Mouse (Mus musculus) 3T3-L1 (cell line): Measurements from ENCODE around the gene Wdr1.

ENCODE experiments used
- DNase-seq: peaks from one replicate; pipeline ENCODE4 v3.0.0-alpha.2; 2015; ENCODE audit warnings: low read depth, low spot score

Gene Wdr1

GRCm38 (mm10) chr5:38544423-38545415, 18.3 kb downstream of the Wdr1 start:
- DNase-seq, result peak; percentile 93

- no peak for DNase-seq
These were observed 19.4 kb downstream of the Wdr1 start for GRCm38 (mm10) chr5:38543496-38544217.

- DNase-seq, result no peak
These were observed 21.3 kb downstream of the Wdr1 start for GRCm38 (mm10) chr5:38541728-38542127.

- no peak for DNase-seq
These were observed 22.1 kb downstream of the Wdr1 start for GRCm38 (mm10) chr5:38540898-38541297.

- DNase-seq, result no peak
These were observed 24.5 kb downstream of the Wdr1 start for GRCm38 (mm10) chr5:38538508-38538907.

GRCm38 (mm10) chr5:38537845-38538244, 25.2 kb downstream of the Wdr1 start:
- no peak for DNase-seq

- no peak for DNase-seq
These were observed 26.2 kb downstream of the Wdr1 start for GRCm38 (mm10) chr5:38536822-38537221.

GRCm38 (mm10) chr5:38532084-38532483, 30.9 kb downstream of the Wdr1 start:
- DNase-seq, result no peak

GRCm38 (mm10) chr5:38529724-38530428, 33.1 kb downstream of the Wdr1 start:
- peak; percentile 64 for DNase-seq

- DNase-seq, result no peak
These were observed 40.0 kb downstream of the Wdr1 start for GRCm38 (mm10) chr5:38522977-38523376.

- no peak for DNase-seq
These were observed 42.2 kb downstream of the Wdr1 start for GRCm38 (mm10) chr5:38520838-38521237.

- peak; percentile 78 for DNase-seq
These were observed 46.8 kb downstream of the Wdr1 start for GRCm38 (mm10) chr5:38516267-38516666.

- no peak for DNase-seq
These were observed 50.0 kb downstream of the Wdr1 start for GRCm38 (mm10) chr5:38512991-38513390.

- no peak for DNase-seq
These were observed 53.5 kb downstream of the Wdr1 start for GRCm38 (mm10) chr5:38509568-38509967.

- DNase-seq, result peak; percentile 69
These were observed 57.6 kb downstream of the Wdr1 start for GRCm38 (mm10) chr5:38505435-38505765.

GRCm38 (mm10) chr5:38504747-38505434, 58.1 kb downstream of the Wdr1 start:
- DNase-seq, result peak; percentile 70

- peak; percentile 65 for DNase-seq
These were observed 58.9 kb downstream of the Wdr1 start for GRCm38 (mm10) chr5:38504116-38504515.

GRCm38 (mm10) chr5:38502992-38503391, 60.0 kb downstream of the Wdr1 start, which contains the start of gene Slc2a9:
Slc2a9 (minus strand) TSS chr5:38503143.
- DNase-seq, result no peak

- no peak for DNase-seq
These were observed 63.0 kb downstream of the Wdr1 start for GRCm38 (mm10) chr5:38500043-38500442.

- DNase-seq, result no peak
These were observed 63.7 kb downstream of the Wdr1 start for GRCm38 (mm10) chr5:38499316-38499811.

- DNase-seq, result no peak
These were observed 64.5 kb downstream of the Wdr1 start for GRCm38 (mm10) chr5:38498479-38498878.
